Mouse (Mus musculus) ZHBTc4 (cell line): Measurements from ENCODE around the gene Mms19.
A peak's percentile ranks its signal among the peaks of the same experiment; 100 is the strongest.

Experiments
- DNase-seq: peaks from one replicate; pipeline ENCODE4 v3.0.0-alpha.2; 2011; ENCODE audit warnings: low read depth, low spot score

Gene Mms19

GRCm38 (mm10) chr19:41900495-41901090 is 80.4 kb downstream of the Mms19 start:
- no peak for DNase-seq

- peak; percentile 69 for DNase-seq
Observed at GRCm38 (mm10) chr19:41898860-41899259, 82.1 kb downstream of the Mms19 start.

GRCm38 (mm10) chr19:41896319-41896711 is 84.6 kb downstream of the Mms19 start:
- no peak for DNase-seq

- DNase-seq = peak; percentile 92
Observed at GRCm38 (mm10) chr19:41895460-41896318, 85.3 kb downstream of the Mms19 start, which contains the start of gene Rrp12. Gene Rrp12 (minus strand): TSS chr19:41896173.

- DNase-seq = no peak
Observed at GRCm38 (mm10) chr19:41894959-41895358, 86.0 kb downstream of the Mms19 start.
